Mouse (Mus musculus): Measurements from ENCODE around the gene Sfxn2. TPM values are rescaled to one million over a fixed set of nuclear protein-coding genes. Genes with fewer than 3 reads are reported as not detected.
A peak's percentile ranks its signal among the peaks of the same experiment; 100 is the strongest.
"Not testable (repeated sequence)": the region's sequence is repeated elsewhere in the genome, so short reads cannot be mapped to it uniquely, and the experiment has no call there.

Sfxn2 gene
- total and polyA plus RNA-seq, 2 experiments from 2014 or later, result 6.0 to 9.8 TPM

DNA sequence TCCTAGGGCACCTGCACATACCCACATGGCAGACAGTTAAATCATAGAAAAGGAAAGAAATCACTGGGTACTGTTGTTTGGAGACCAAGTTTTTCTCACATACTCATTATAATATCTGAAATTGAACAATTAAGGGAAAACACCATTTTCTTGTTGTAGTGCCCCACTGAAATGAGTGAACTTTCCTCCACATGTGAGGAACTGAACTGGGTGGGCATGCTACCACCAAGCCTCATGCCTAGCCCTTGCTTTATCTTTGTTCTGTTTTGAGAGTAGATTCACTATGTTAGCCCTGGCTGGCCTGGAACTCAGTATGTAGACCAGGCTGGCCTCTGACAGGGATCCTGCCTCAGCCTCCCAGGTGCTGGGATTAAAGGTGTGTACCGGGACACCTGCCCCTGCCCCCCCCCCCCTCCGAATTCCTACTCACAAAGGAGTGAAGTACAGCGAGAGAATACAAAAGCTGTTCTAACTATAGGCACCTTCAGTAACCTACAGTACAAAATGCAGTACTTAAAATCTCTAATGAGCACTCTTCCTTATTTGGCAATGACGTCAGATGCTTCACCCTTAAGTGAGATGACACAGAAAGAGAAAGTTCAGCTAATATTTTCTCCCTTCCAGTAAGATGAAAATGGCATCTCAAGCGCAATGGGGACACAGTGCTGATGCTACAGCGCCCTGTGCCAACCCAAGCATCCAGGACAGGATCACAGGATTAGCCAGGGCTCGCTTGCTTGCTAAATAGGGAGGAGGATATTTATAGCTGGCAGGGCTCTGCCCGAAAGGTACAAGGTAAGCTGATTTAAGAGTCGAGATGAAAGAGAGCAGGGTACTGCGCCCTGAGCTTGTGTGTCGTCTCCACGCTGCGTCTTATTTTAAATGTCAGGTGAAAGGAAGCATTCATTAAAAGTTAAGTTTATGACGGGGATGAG lies 10.3 kb upstream of the Sfxn2 start:
- H3K9ac ChIP-seq (replicated peaks; ENCODE audit: low read length, poor library complexity, severe bottlenecking), result no peak overlapping the region
- no peak for TF ChIP-seq CTCF (IDR thresholded peaks at IDR 0.05)
- H3K27me3 ChIP-seq (ENCODE audit: insufficient read depth, low read length), result no peaks in the 10 kb centered on the region
- H3K4me2 ChIP-seq (ENCODE audit: low read depth, low read length, poor library complexity, severe bottlenecking), result no peak overlapping the region
- no peak overlapping the region for H3K4me3 ChIP-seq (ENCODE audit: low read depth, low read length)
- peak overlapping the region; percentile 57; the same call in 1 of the 2 replicates for H3K27ac ChIP-seq (ENCODE audit: low read depth, low read length)
- H3K36me3 ChIP-seq (ENCODE audit: insufficient read depth, low read length), result peaks cover 3% of the 10 kb centered on the region
- no peaks in the 10 kb centered on the region for H3K4me1 ChIP-seq (ENCODE audit: insufficient read depth, low read length)
- no peak for ATAC-seq (ENCODE audit: low FRiP score)
- no peaks in the 10 kb centered on the region for H3K9me3 ChIP-seq (ENCODE audit: low read length)
- no peak for DNase-seq (ENCODE audit: low spot score)
- 85% methylated on average over 14 of the region's 14 CpGs for WGBS

DNA sequence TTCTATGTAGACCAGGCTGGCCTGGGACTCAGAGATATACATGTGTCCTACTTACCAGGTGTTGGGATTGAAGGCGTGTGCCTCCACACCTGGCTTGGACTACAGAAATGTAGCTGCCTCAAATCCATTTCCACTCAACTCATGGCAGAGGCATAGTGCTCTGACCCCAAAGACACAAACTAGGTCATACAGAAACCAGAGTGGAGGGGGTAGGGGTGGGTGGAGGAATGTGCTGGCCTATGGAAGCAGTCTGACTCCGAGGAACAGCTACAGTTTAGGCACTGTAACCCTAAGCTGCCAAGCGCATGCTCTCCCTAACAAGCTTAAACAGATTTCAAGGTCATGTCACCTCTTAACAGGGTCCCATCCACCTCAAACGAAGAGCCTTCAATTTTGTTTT lies 9.6 kb upstream of the Sfxn2 start:
- WGBS, result 79% methylated on average over 4 of the region's 4 CpGs
- Histone ChIP-seq H3K4me3 (ENCODE audit: low read depth, low read length) (no peak overlapping the region), H3K9ac (replicated peaks; ENCODE audit: low read length, poor library complexity, severe bottlenecking) (no peak overlapping the region), H3K27me3 (ENCODE audit: insufficient read depth, low read length) (no peaks in the 10 kb centered on the region), H3K36me3 (ENCODE audit: insufficient read depth, low read length) (no peaks in the 10 kb centered on the region; the same call in 1 of the 2 replicates), H3K4me1 (ENCODE audit: insufficient read depth, low read length) (no peaks in the 10 kb centered on the region), H3K9me3 (ENCODE audit: low read length) (no peaks in the 10 kb centered on the region), H3K27ac (ENCODE audit: low read depth, low read length) (no peak overlapping the region), H3K4me2 (ENCODE audit: low read depth, low read length, poor library complexity, severe bottlenecking) (no peak overlapping the region)
- DNase-seq (ENCODE audit: low spot score) (no peak), ATAC-seq (ENCODE audit: low FRiP score) (no peak)
- no peak for TF ChIP-seq CTCF (IDR thresholded peaks at IDR 0.05)

- 74% methylated on average over 14 of the region's 14 CpGs for WGBS
- H3K36me3 ChIP-seq (ENCODE audit: insufficient read depth, low read length), result no peaks in the 10 kb centered on the region; the same call in 1 of the 2 replicates
- no peaks in the 10 kb centered on the region for H3K9me3 ChIP-seq (ENCODE audit: low read length)
- H3K4me2 ChIP-seq (ENCODE audit: low read depth, low read length, poor library complexity, severe bottlenecking), result no peak overlapping the region
- ATAC-seq (ENCODE audit: low FRiP score) (no peak), DNase-seq (ENCODE audit: low spot score) (no peak)
- no peak overlapping the region for H3K27ac ChIP-seq (ENCODE audit: low read depth, low read length)
- H3K4me1 ChIP-seq (ENCODE audit: insufficient read depth, low read length), result no peaks in the 10 kb centered on the region
- H3K27me3 ChIP-seq (ENCODE audit: insufficient read depth, low read length), result no peaks in the 10 kb centered on the region
- no peak overlapping the region for H3K4me3 ChIP-seq (ENCODE audit: low read depth, low read length)
- no peak for TF ChIP-seq CTCF (IDR thresholded peaks at IDR 0.05)
- H3K9ac ChIP-seq (replicated peaks; ENCODE audit: low read length, poor library complexity, severe bottlenecking), result no peak overlapping the region
Measured at GRCm38 (mm10) chr19:46564043-46564462, 9.1 kb upstream of the Sfxn2 start.

DNA sequence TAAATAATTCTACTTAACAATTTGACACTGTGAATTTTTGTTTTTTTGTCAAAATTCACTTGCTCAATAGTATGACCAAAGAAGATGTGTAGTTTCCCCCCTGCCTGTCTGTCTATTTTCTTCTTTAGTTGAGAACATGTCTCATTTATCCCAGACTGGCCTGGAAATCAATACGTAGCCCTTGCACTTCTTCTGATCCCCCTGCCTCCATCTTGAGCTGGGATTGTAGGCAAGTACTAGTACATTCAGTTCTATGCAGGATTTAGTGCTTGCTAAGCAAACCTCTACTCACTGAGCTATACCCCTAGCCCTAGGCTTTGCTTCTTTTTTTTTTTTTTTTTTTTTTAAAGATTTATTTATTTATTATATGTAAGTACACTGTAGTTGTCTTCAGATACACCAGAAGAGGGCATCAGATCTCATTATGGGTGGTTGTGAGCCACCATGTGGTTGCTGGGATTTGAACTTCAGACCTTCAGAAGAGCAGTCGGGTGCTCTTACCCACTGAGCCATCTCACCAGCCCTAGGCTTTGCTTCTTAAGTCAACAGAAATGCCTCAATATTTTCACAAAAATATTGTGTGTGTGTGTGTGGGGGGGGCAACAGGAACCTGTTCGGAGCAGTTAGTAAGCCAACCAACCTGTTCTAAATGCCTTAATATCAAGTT lies 1.8 kb upstream of the Sfxn2 start:
- Histone ChIP-seq H3K4me2 (ENCODE audit: low read depth, low read length, poor library complexity, severe bottlenecking) (peak overlapping the region; percentile 71), H3K4me3 (ENCODE audit: low read depth, low read length) (peak overlapping the region; percentile 59), H3K27ac (ENCODE audit: low read depth, low read length) (peak overlapping the region; percentile 77; the same call in 1 of the 2 replicates)
- H3K9ac ChIP-seq (replicated peaks; ENCODE audit: low read length, poor library complexity, severe bottlenecking); H3K36me3 ChIP-seq (ENCODE audit: insufficient read depth, low read length); H3K27me3 ChIP-seq (ENCODE audit: insufficient read depth, low read length); H3K9me3 ChIP-seq (ENCODE audit: low read length); H3K4me1 ChIP-seq (ENCODE audit: insufficient read depth, low read length); ATAC-seq (ENCODE audit: low FRiP score); DNase-seq (ENCODE audit: low spot score): not testable (repeated sequence)
- WGBS, result 69% methylated on average over 3 of the region's 3 CpGs

- 10% methylated on average over 10 of the region's 10 CpGs for WGBS
- Histone ChIP-seq H3K36me3 (ENCODE audit: insufficient read depth, low read length) (no peaks in the 10 kb centered on the region), H3K4me1 (ENCODE audit: insufficient read depth, low read length) (no peaks in the 10 kb centered on the region), H3K27me3 (ENCODE audit: insufficient read depth, low read length) (no peaks in the 10 kb centered on the region), H3K9ac (replicated peaks; ENCODE audit: low read length, poor library complexity, severe bottlenecking) (peak overlapping the region; percentile 76; the same call in 1 of the 2 replicates), H3K27ac (ENCODE audit: low read depth, low read length) (peak overlapping the region; percentile 77; the same call in 1 of the 2 replicates), H3K4me2 (ENCODE audit: low read depth, low read length, poor library complexity, severe bottlenecking) (peak overlapping the region; percentile 71), H3K4me3 (ENCODE audit: low read depth, low read length) (peak overlapping the region; percentile 59), H3K9me3 (ENCODE audit: low read length) (no peaks in the 10 kb centered on the region)
- ATAC-seq (ENCODE audit: low FRiP score) (no peak), DNase-seq (ENCODE audit: low spot score) (no peak)
- no peak; the same call in 1 of the 2 replicates for TF ChIP-seq CTCF (IDR thresholded peaks at IDR 0.05)
Measured at GRCm38 (mm10) chr19:46571878-46572244, 1.3 kb upstream of the Sfxn2 start.

DNA sequence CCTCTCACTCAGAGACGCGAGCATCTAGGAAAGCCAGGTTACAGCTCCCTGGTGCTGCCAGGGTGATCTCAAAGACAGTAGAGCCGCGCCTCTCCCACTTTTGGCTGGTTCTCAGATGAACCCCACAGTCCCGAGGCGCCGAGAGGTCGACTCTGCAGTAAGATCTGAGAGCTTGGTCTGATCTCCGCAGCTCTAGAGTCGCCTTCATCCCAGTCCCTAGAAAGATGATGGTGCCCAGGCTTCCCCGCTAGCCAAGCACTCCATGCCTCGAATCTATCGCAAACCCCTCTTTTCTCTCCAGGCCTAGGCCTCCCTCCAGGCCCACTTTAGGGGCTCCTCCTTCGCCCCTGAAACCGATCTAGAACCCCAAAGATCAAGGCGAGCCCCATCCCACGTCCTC lies 617 bp upstream of the Sfxn2 start:
- Histone ChIP-seq H3K4me3 (ENCODE audit: low read depth, low read length) (peak overlapping the region; percentile 59), H3K4me1 (ENCODE audit: insufficient read depth, low read length) (no peaks in the 10 kb centered on the region), H3K9me3 (ENCODE audit: low read length) (no peaks in the 10 kb centered on the region), H3K9ac (replicated peaks; ENCODE audit: low read length, poor library complexity, severe bottlenecking) (peak overlapping the region; percentile 76), H3K4me2 (ENCODE audit: low read depth, low read length, poor library complexity, severe bottlenecking) (peak overlapping the region; percentile 71), H3K36me3 (ENCODE audit: insufficient read depth, low read length) (no peaks in the 10 kb centered on the region), H3K27ac (ENCODE audit: low read depth, low read length) (peak overlapping the region; percentile 77), H3K27me3 (ENCODE audit: insufficient read depth, low read length) (no peaks in the 10 kb centered on the region)
- peak; percentile 18; the same call in 1 of the 2 replicates for ATAC-seq (ENCODE audit: low FRiP score)
- WGBS, result under 1% methylated on average over 17 of the region's 17 CpGs
- no peak for DNase-seq (ENCODE audit: low spot score)
- TF ChIP-seq CTCF (IDR thresholded peaks at IDR 0.05), result 0 out of 2 replicates have a peak, but pooled peaks have one; percentile 2

Measured in midbrain, postnatal 0 days (tissue).